Mouse (Mus musculus) adrenal gland, adult 8-10 months (tissue): ENCODE data around the gene Slc25a25. TPM values are rescaled to one million over a fixed set of nuclear protein-coding genes. Genes with fewer than 3 reads are reported as not detected.
A peak's percentile ranks its signal among the peaks of the same experiment; 100 is the strongest.

Source experiments
- DNase-seq: peaks from one replicate; pipeline ENCODE4 v3.0.0; 2022
- total RNA-seq, 4 experiments: library from RNA; stranded (reverse); gene quantifications; 2 replicates each; pipeline ENCODE4 v1.2.4; 2022

The Slc25a25 gene
- total RNA-seq, 4 experiments from 2014 or later, result 17.9 to 79.8 (median 27.3) TPM

- peak; percentile 91 for DNase-seq
Observed at GRCm38 (mm10) chr2:32395946-32396621, 55.2 kb downstream of the Slc25a25 start.

- peak; percentile 88 for DNase-seq
Observed at GRCm38 (mm10) chr2:32395484-32395945, 55.7 kb downstream of the Slc25a25 start, which contains the start of gene Ptges2. TSS of gene Ptges2 (plus strand) at chr2:32395896.

GRCm38 (mm10) chr2:32394973-32395372 is 56.3 kb downstream of the Slc25a25 start:
- no peak for DNase-seq

GRCm38 (mm10) chr2:32392063-32392462 is 59.2 kb downstream of the Slc25a25 start:
- DNase-seq, result no peak

- no peak for DNase-seq
Observed at GRCm38 (mm10) chr2:32390871-32391270, 60.4 kb downstream of the Slc25a25 start.

GRCm38 (mm10) chr2:32389157-32389556 is 62.1 kb downstream of the Slc25a25 start:
- DNase-seq, result no peak

- no peak for DNase-seq
Observed at GRCm38 (mm10) chr2:32387706-32388490, 63.3 kb downstream of the Slc25a25 start, which contains the start of gene Lcn2. TSS of gene Lcn2 (minus strand) at chr2:32388252.

GRCm38 (mm10) chr2:32382689-32383088 is 68.6 kb downstream of the Slc25a25 start:
- no peak for DNase-seq

- DNase-seq, result peak; percentile 93
Observed at GRCm38 (mm10) chr2:32381775-32382223, 69.4 kb downstream of the Slc25a25 start, which contains the start of gene 1110008P14Rik. TSS of gene 1110008P14Rik (minus strand) at chr2:32381938.

- no peak for DNase-seq
Observed at GRCm38 (mm10) chr2:32381141-32381774, 70.0 kb downstream of the Slc25a25 start.

GRCm38 (mm10) chr2:32380001-32380500 is 71.2 kb downstream of the Slc25a25 start:
- DNase-seq, result peak; percentile 80

- no peak for DNase-seq
Observed at GRCm38 (mm10) chr2:32376963-32377362, 74.3 kb downstream of the Slc25a25 start.

GRCm38 (mm10) chr2:32375317-32375940 is 75.8 kb downstream of the Slc25a25 start:
- DNase-seq, result no peak

- no peak for DNase-seq
Observed at GRCm38 (mm10) chr2:32374191-32374590, 77.1 kb downstream of the Slc25a25 start.

- no peak for DNase-seq
Observed at GRCm38 (mm10) chr2:32367315-32367714, 83.9 kb downstream of the Slc25a25 start.

Other genes with a start within 250 kb of the Slc25a25 start
- gene Pomt1, start 214.9 kb downstream of the Slc25a25 start, total RNA-seq, result 10 to 100 TPM; 33.1 to 46.2 (median 38.4) TPM
- gene Uck1, start 191.3 kb downstream of the Slc25a25 start, total RNA-seq, result 100 to 1,000 TPM; 114 to 126 (median 125) TPM
- gene Golga2, start 164.1 kb downstream of the Slc25a25 start, total RNA-seq, result 10 to 100 TPM; 68.4 to 97.0 (median 84.9) TPM
- gene Swi5, start 163.4 kb downstream of the Slc25a25 start, total RNA-seq, result 100 to 1,000 TPM; 263 to 285 (median 273) TPM
- gene Ciz1, start 99.1 kb downstream of the Slc25a25 start, total RNA-seq, result 100 to 1,000 TPM in 1 of 4 experiments, 10 to 100 TPM in 3; 71.6 to 115 (median 85.4) TPM
- gene Dnm1, start 98.1 kb downstream of the Slc25a25 start, total RNA-seq, result 10 to 100 TPM; 23.2 to 50.0 (median 34.4) TPM
- 100 to 1,000 TPM; 120 to 179 (median 148) TPM for gene 1110008P14Rik, start 69.5 kb downstream of the Slc25a25 start, total RNA-seq
- gene Lcn2, start 63.2 kb downstream of the Slc25a25 start, total RNA-seq, result 1 to 10 TPM in 2 of 4 experiments, under 1 TPM in 2; 0.32 to 3.7 (median 1.3) TPM
- gene Ptges2, start 55.5 kb downstream of the Slc25a25 start, total RNA-seq, result 10 to 100 TPM; 42.2 to 52.5 (median 51.1) TPM
- gene Naif1, start 988 bp downstream of the Slc25a25 start, total RNA-seq, result 1 to 10 TPM; 4.2 to 5.5 (median 5.0) TPM
- 10 to 100 TPM; 39.5 to 50.2 (median 47.2) TPM for gene Fam102a, start 83.9 kb upstream of the Slc25a25 start, total RNA-seq
- 10 to 100 TPM; 57.1 to 68.1 (median 62.4) TPM for gene Dpm2, start 119.4 kb upstream of the Slc25a25 start, total RNA-seq
- gene Pip5kl1, start 123.4 kb upstream of the Slc25a25 start, total RNA-seq, result under 1 TPM in 1 of 4 experiments, not detected in 3; 0.46 TPM
- gene 9430097D07Rik, start 124.2 kb upstream of the Slc25a25 start, total RNA-seq, result not detected
- 10 to 100 TPM in 3 of 4 experiments, 1 to 10 TPM in 1; 8.5 to 18.9 (median 13.8) TPM for gene St6galnac4, start 135.7 kb upstream of the Slc25a25 start, total RNA-seq
- gene St6galnac6, start 148.3 kb upstream of the Slc25a25 start, total RNA-seq, result 10 to 100 TPM; 42.7 to 61.4 (median 51.8) TPM
- 10 to 100 TPM; 24.1 to 57.3 (median 40.1) TPM for gene Ak1, start 170.3 kb upstream of the Slc25a25 start, total RNA-seq
- 100 to 1,000 TPM in 3 of 4 experiments, 10 to 100 TPM in 1; 96.0 to 134 (median 120) TPM for gene Eng, start 195.2 kb upstream of the Slc25a25 start, total RNA-seq